Mouse (Mus musculus) lung, embryonic 14.5 days (tissue): ENCODE results near the gene D17Wsu92e. TPM values are rescaled to one million over a fixed set of nuclear protein-coding genes. Genes with fewer than 3 reads are reported as not detected.
"Not testable (repeated sequence)": the region's sequence is repeated elsewhere in the genome, so short reads cannot be mapped to it uniquely, and the experiment has no call there.

Source experiments
- ATAC-seq: fragments of 200-750 bp; cut with Nextera tagmentation; 2 replicates; pipeline ENCODE4 v1.8.0; 2017; ENCODE audit warnings: mild to moderate bottlenecking, moderate TSS enrichment, moderate library complexity; ENCODE audit not compliant: insufficient read depth
- DNase-seq: peaks from one replicate; pipeline ENCODE4 v3.0.0-alpha.2; 2015
- H3K27ac ChIP-seq: fragments of 300-500 bp; sonication (generic); 2 replicates; pipeline ENCODE4 v1.5.1; 2014; ENCODE audit warnings: low read depth, mild to moderate bottlenecking, moderate library complexity
- H3K27me3 ChIP-seq: fragments of 300-500 bp; sonication (generic); 2 replicates; pipeline ENCODE4 v1.6.1; 2014; ENCODE audit warnings: low read length, control low read depth; ENCODE audit not compliant: insufficient read depth
- H3K36me3 ChIP-seq: fragments of 300-500 bp; sonication (generic); 2 replicates; pipeline ENCODE4 v1.6.1; 2014; ENCODE audit warnings: control low read depth; ENCODE audit not compliant: insufficient read depth
- H3K4me1 ChIP-seq: fragments of 300-500 bp; sonication (generic); 2 replicates; pipeline ENCODE4 v1.6.1; 2014; ENCODE audit warnings: antibody characterized with exemption, control low read depth; ENCODE audit not compliant: insufficient read depth
- H3K4me2 ChIP-seq: fragments of 300-500 bp; sonication (generic); 2 replicates; pipeline ENCODE4 v1.6.1; 2014; ENCODE audit warnings: mild to moderate bottlenecking
- H3K4me3 ChIP-seq: fragments of 300-500 bp; sonication (generic); 2 replicates; pipeline ENCODE4 v1.5.1; 2014; ENCODE audit warnings: low read depth, low read length
- H3K9ac ChIP-seq: fragments of 300-500 bp; sonication (generic); 2 replicates; pipeline ENCODE4 v1.6.1; 2014
- H3K9me3 ChIP-seq: fragments of 300-500 bp; sonication (generic); 2 replicates; pipeline ENCODE4 v1.6.1; 2016; ENCODE audit warnings: low read depth, low read length, control low read depth
- CTCF ChIP-seq: IDR thresholded peaks from 2 replicates; pipeline ENCODE4 v1.5.1; 2016; ENCODE audit warnings: antibody characterized with exemption, low read depth
- WGBS: fragments of 180-500 bp; shearing (Covaris S2); extraction: QIAGEN DNeasy Blood & Tissue Kit; methylation state at CpG from one replicate; pipeline ENCODE4 v1.1.7; 2014; 5-methylcytosine and 5-hydroxymethylcytosine counted together
- polyA plus RNA-seq: library from polyadenylated mRNA; unstranded; fragments of >200 nt; fragmentation: Nextera tagmentation; extraction: Ambion mirVana; gene quantifications from 2 replicates; pipeline ENCODE4 v1.2.1, GENCODE M21; 2014

The D17Wsu92e gene
- polyA plus RNA-seq, 1 experiment from 2014 or later = 20.3 TPM

DNA sequence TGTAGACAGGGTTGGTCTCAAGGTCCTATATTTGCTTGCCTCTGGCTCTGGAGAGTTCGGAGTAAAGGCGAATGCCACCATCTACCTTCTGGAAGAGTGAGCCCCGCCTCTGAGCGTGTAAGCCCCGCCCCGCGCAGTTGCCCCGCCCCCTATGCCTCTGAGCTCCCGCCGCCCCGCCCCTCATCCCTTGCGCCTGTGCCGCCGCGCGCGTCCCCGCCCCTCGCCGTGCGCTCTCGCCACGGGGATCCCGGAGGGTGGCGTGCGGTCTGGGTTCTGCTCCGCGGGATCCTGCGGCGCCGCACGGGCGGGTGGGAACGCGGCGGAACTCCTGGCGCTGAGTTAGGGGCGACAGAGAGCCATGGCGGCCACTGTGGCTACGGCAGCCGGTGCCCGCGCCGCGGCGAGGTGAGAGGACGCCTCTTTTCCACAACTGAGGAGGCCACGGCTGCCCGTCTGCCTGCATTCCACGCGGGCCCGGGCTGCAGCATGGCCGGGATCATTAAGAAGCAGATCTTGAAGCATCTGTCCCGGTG is 35.9 kb upstream of the D17Wsu92e start, which contains the start of gene Uhrf1bp1:
Uhrf1bp1 (plus strand) TSS at position 177 of the 533 bp plus-strand sequence.
- H3K4me2 ChIP-seq = peak within 1 kb of the TSS; percentile 93
- no peak for TF ChIP-seq CTCF
- H3K4me3 ChIP-seq = peak within 1 kb of the TSS; percentile 92
- ATAC-seq (peak; percentile 82), DNase-seq (peak; percentile 87)
- peak within 1 kb of the TSS; percentile 83 for H3K27ac ChIP-seq
- H3K9me3 ChIP-seq = no peaks in the 10 kb centered on the region
- WGBS = under 1% methylated on average over 54 of the region's 54 CpGs
- no peaks in the 10 kb centered on the region for H3K27me3 ChIP-seq
- peak within 1 kb of the TSS; percentile 84 for H3K9ac ChIP-seq
- H3K36me3 ChIP-seq = peaks cover 24% of the 10 kb centered on the region
- H3K4me1 ChIP-seq = peaks cover 12% of the 10 kb centered on the region

DNA sequence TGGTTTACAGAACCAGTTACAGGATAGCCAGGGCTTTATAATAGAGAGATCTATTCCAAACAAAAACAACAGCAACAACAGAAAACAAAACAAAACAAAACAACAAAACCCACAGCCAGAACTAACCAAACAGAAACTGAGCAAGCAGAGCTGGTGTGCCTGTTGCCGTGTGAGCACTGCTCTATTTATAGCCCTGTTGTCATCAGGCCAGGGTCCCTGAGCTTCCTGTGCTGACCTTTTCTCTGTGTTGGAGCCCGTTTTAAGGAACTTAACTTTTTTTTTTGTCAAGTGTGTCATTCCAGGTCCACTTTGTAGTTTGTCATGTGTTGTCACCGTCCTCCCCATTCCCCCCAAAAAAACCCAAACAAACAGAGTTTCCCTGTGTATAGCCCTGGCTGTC is 30.6 kb upstream of the D17Wsu92e start:
- no peak for DNase-seq
- no peaks in the 10 kb centered on the region for H3K4me1 ChIP-seq
- no peaks in the 10 kb centered on the region for H3K27me3 ChIP-seq
- TF ChIP-seq CTCF = no peak
- H3K36me3 ChIP-seq = peaks cover 77% of the 10 kb centered on the region
- H3K4me2 ChIP-seq = no peak overlapping the region
- H3K4me3 ChIP-seq = no peak overlapping the region
- no peaks in the 10 kb centered on the region for H3K9me3 ChIP-seq
- ATAC-seq = no peak
- 63% methylated on average over 3 of the region's 3 CpGs for WGBS
- no peak overlapping the region for H3K9ac ChIP-seq
- H3K27ac ChIP-seq = no peak overlapping the region

- no peak overlapping the region for H3K27ac ChIP-seq
- H3K4me1 ChIP-seq = no peaks in the 10 kb centered on the region
- WGBS = 97% methylated on average over 1 of the region's 1 CpGs
- peak; percentile 15 for TF ChIP-seq CTCF
- H3K4me3 ChIP-seq = no peak overlapping the region
- DNase-seq = no peak
- H3K4me2 ChIP-seq = no peak overlapping the region
- H3K9me3 ChIP-seq = no peaks in the 10 kb centered on the region
- no peak for ATAC-seq
- no peaks in the 10 kb centered on the region for H3K27me3 ChIP-seq
- peaks cover 90% of the 10 kb centered on the region for H3K36me3 ChIP-seq
- H3K9ac ChIP-seq = no peak overlapping the region
Observed at GRCm38 (mm10) chr17:27848351-27848750, 27.9 kb upstream of the D17Wsu92e start.

DNA sequence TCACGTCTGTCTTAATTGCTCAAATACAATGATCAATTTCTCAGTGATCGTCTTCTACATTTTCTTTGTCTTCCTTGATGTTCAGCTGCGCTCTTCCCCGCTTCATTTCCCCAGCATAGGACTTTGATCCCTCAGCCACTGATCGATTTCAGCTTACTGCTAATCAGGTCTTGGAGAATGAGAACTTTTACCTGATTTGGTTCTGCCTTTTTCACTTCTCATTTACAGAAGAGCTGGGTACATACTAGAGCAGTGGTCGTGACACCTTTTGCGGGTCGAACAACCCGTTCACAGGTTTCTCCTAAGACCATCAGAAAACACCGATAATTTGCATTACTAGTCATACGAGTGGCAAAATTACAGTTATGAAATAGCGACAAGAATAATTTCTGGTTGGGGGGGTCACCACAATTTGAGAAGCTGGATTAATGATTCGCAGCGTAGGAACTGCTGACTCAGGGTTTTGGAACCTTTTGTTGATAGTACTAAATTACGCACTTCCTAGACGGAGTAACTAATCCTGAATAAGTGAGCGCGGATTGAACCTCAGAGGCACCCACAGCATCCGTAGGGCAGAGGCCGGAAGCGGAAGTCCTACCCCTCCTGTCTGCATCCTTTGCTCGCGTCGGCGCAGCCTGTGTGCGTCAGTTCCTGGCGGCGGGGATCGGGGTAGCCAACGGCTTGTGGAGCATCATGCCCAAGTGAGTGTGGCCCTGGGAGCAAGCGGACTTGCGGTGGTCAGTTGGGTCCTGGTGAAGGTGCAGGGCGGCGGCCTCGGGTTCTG is 19.2 kb upstream of the D17Wsu92e start:
- no peak for TF ChIP-seq CTCF
- WGBS = 3% methylated on average over 35 of the region's 35 CpGs

DNA sequence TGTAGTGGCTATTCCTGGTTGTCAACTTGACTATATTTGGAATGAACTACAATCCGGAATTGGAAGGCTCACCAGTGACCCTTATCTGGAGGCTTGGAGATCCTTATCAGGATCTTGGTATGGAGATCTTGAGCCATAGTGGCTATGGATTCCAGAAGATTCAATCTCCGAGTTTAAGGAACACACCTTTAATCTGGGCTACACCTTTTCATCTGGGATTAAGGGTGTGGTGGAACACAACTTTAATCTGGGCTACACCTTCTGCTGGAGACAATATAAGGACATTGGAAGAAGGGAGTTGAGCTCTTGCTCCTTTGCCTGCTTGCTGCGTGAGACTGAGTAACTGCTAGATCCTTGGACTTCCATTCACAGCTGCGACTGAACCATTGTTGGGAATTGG is 17.4 kb upstream of the D17Wsu92e start, which contains the start of gene Snrpc:
Snrpc (plus strand) TSS at position 301 of the 400 bp plus-strand sequence.
- H3K27ac ChIP-seq, H3K4me2 ChIP-seq, H3K9me3 ChIP-seq, H3K4me1 ChIP-seq, H3K27me3 ChIP-seq, H3K9ac ChIP-seq, ATAC-seq, DNase-seq: not testable (repeated sequence)
- H3K36me3 ChIP-seq = peaks cover 10% of the 10 kb centered on the region; the same call in 1 of the 2 replicates
- 79% methylated on average over 3 of the region's 4 CpGs for WGBS
- 0 out of 2 replicates have a peak within 1 kb of the TSS, but pooled peaks have one; percentile 77 for H3K4me3 ChIP-seq

More for the DNA sequence above, 19.2 kb upstream of the D17Wsu92e start:
- H3K9me3 ChIP-seq = no peaks in the 10 kb centered on the region
- peaks cover 26% of the 10 kb centered on the region for H3K36me3 ChIP-seq
- peak; percentile 98 for DNase-seq
- H3K9ac ChIP-seq = peak overlapping the region; percentile 66
- ATAC-seq = peak; percentile 99
- H3K27me3 ChIP-seq = no peaks in the 10 kb centered on the region
- peak overlapping the region; percentile 47; the same call in 1 of the 2 replicates for H3K27ac ChIP-seq
- peaks cover 5% of the 10 kb centered on the region; the same call in 1 of the 2 replicates for H3K4me1 ChIP-seq
- peak overlapping the region; percentile 75 for H3K4me2 ChIP-seq
- H3K4me3 ChIP-seq = peak overlapping the region; percentile 77

DNA sequence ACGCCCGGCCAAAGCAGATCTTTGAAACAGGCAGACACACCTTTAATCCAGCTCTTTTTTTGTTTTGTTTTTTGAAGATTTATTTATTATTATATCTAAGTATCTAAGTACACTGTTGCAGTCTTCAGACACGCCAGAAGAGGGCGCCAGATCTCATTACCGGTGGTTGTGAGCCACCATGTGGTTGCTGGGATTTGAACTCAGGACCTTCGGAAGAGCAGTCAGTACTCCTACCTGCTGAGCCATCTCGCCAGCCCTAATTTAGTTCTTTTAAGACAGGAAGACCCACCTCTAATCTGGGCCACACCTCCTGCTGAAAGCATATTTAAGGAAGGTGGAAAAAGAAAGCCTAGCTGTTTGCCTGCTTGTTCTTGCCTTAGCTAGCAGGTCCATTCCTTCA is 10.0 kb upstream of the D17Wsu92e start:
- Histone ChIP-seq H3K27ac (no peak overlapping the region), H3K4me3 (no peak overlapping the region), H3K4me1 (no peaks in the 10 kb centered on the region), H3K27me3 (no peaks in the 10 kb centered on the region), H3K4me2 (no peak overlapping the region), H3K9ac (no peak overlapping the region), H3K9me3 (no peaks in the 10 kb centered on the region), H3K36me3 (no peaks in the 10 kb centered on the region)
- WGBS = 50% methylated on average over 7 of the region's 7 CpGs
- TF ChIP-seq CTCF = peak; percentile 25
- ATAC-seq (no peak), DNase-seq (peak; percentile 17)

GRCm38 (mm10) chr17:27827511-27827910 is 7.1 kb upstream of the D17Wsu92e start:
- no peaks in the 10 kb centered on the region for H3K9me3 ChIP-seq
- no peaks in the 10 kb centered on the region for H3K27me3 ChIP-seq
- no peak for ATAC-seq
- H3K27ac ChIP-seq = peak overlapping the region; percentile 26; the same call in 1 of the 2 replicates
- no peak for DNase-seq
- TF ChIP-seq CTCF = no peak
- WGBS = 39% methylated on average over 6 of the region's 6 CpGs
- H3K4me3 ChIP-seq = no peak overlapping the region
- H3K36me3 ChIP-seq = no peaks in the 10 kb centered on the region
- H3K4me1 ChIP-seq = no peaks in the 10 kb centered on the region
- peak overlapping the region; percentile 68 for H3K4me2 ChIP-seq
- H3K9ac ChIP-seq = no peak overlapping the region
